Mouse (Mus musculus): Measurements from ENCODE around the gene Arhgef10l. TPM values are rescaled to one million over a fixed set of nuclear protein-coding genes. Genes with fewer than 3 reads are reported as not detected.
A peak's percentile ranks its signal among the peaks of the same experiment; 100 is the strongest.

Gene Arhgef10l
- polyA plus RNA-seq, 1 experiment from 2014 or later, result 15.8 TPM

DNA sequence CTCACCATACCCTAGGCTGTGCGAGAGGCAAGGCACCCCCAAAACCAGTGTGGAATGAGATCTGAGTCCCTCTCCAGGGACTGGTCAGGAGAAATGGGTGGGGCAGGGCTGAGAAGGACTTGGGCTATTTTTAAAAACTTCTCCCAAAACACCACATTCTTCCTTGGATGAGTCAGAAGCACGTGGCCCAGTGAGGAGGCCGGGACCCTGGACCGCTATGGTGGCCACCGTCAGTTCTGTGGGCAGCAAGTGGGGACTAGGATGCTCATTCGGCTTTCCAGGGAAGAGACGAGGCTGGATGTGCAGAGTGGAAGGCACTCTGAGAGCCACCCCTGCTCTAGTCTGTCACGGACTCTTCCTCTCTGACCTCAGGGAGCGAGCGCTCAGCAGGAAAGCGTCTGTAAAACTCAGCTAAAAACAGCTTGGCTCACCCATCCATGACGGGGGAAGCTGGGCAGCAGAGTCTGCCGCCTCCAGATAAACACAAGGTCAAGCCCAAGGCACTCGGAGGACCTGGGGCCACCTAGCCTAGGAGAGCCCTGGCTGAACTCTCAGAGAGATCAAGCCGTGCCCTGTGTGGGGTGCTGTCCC, 35.1 kb downstream of the Arhgef10l start:
- no peaks in the 10 kb centered on the region for H3K36me3 ChIP-seq (ENCODE audit: control insufficient read depth, insufficient read depth, low read length)
- WGBS, result 28% methylated on average over 15 of the region's 15 CpGs
- H3K9ac ChIP-seq (ENCODE audit: low read length), result peak overlapping the region; percentile 48
- no peaks in the 10 kb centered on the region for H3K9me3 ChIP-seq (ENCODE audit: control insufficient read depth, low read length)
- peaks cover 21% of the 10 kb centered on the region for H3K4me1 ChIP-seq (replicated peaks; ENCODE audit: control insufficient read depth, insufficient read depth, low read length)
- H3K4me2 ChIP-seq (ENCODE audit: low read depth, low read length), result no peak overlapping the region
- peak overlapping the region; percentile 74 for H3K27ac ChIP-seq (ENCODE audit: low read length)
- H3K4me3 ChIP-seq (ENCODE audit: low read length), result no peak overlapping the region
- peak; percentile 52 for ATAC-seq (ENCODE audit: low read depth)
- no peaks in the 10 kb centered on the region for H3K27me3 ChIP-seq (ENCODE audit: control insufficient read depth, insufficient read depth, low read depth, low read length)

- 50% methylated on average over 6 of the region's 6 CpGs for WGBS
- H3K9me3 ChIP-seq (ENCODE audit: control insufficient read depth, low read length), result no peaks in the 10 kb centered on the region
- H3K4me2 ChIP-seq (ENCODE audit: low read depth, low read length), result no peak overlapping the region
- no peak overlapping the region for H3K9ac ChIP-seq (ENCODE audit: low read length)
- H3K4me1 ChIP-seq (replicated peaks; ENCODE audit: control insufficient read depth, insufficient read depth, low read length), result peaks cover 27% of the 10 kb centered on the region
- peak overlapping the region; percentile 74 for H3K27ac ChIP-seq (ENCODE audit: low read length)
- no peaks in the 10 kb centered on the region for H3K36me3 ChIP-seq (ENCODE audit: control insufficient read depth, insufficient read depth, low read length)
- no peak for ATAC-seq (ENCODE audit: low read depth)
- no peak overlapping the region for H3K4me3 ChIP-seq (ENCODE audit: low read length)
- H3K27me3 ChIP-seq (ENCODE audit: control insufficient read depth, insufficient read depth, low read depth, low read length), result no peaks in the 10 kb centered on the region
These were observed 35.7 kb downstream of the Arhgef10l start for GRCm38 (mm10) chr4:140630136-140630535.

GRCm38 (mm10) chr4:140628971-140629370, 36.8 kb downstream of the Arhgef10l start:
- no peak for ATAC-seq (ENCODE audit: low read depth)
- H3K27ac ChIP-seq (ENCODE audit: low read length), result peak overlapping the region; percentile 29
- no peaks in the 10 kb centered on the region for H3K27me3 ChIP-seq (ENCODE audit: control insufficient read depth, insufficient read depth, low read depth, low read length)
- H3K9ac ChIP-seq (ENCODE audit: low read length), result 0 out of 2 replicates have a peak overlapping the region, but pooled peaks have one; percentile 4
- no peak overlapping the region for H3K4me2 ChIP-seq (ENCODE audit: low read depth, low read length)
- H3K36me3 ChIP-seq (ENCODE audit: control insufficient read depth, insufficient read depth, low read length), result no peaks in the 10 kb centered on the region
- peaks cover 38% of the 10 kb centered on the region for H3K4me1 ChIP-seq (replicated peaks; ENCODE audit: control insufficient read depth, insufficient read depth, low read length)
- no peaks in the 10 kb centered on the region for H3K9me3 ChIP-seq (ENCODE audit: control insufficient read depth, low read length)
- WGBS, result 47% methylated on average over 4 of the region's 4 CpGs
- no peak overlapping the region for H3K4me3 ChIP-seq (ENCODE audit: low read length)

DNA sequence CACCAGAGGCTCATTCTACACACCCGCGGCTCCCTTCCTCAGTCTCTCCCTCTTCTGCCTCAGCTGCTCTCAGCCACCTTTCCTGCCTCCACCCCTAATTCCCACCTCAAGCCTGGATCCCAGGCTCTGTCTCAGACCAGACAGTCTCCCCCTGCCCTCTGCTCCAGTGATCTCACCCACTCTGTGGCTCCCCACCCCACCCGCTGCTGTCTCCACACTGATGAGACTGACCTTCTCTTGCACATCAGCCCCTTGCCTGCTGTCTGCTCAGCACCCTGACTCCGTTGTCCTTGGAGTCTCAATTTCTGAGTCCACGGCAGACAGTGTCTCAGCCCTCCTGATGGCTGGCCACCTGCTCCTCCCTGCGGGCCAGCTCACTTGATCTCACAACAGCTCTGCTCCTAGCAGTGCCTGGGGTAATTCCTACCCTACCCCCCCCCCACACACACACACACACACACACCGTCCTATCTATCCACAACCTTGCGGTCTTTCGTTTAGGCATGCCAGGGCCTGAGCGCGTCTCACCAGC, 37.3 kb downstream of the Arhgef10l start:
- Histone ChIP-seq H3K4me2 (ENCODE audit: low read depth, low read length) (no peak overlapping the region), H3K9me3 (ENCODE audit: control insufficient read depth, low read length) (no peaks in the 10 kb centered on the region), H3K9ac (ENCODE audit: low read length) (no peak overlapping the region), H3K27me3 (ENCODE audit: control insufficient read depth, insufficient read depth, low read depth, low read length) (no peaks in the 10 kb centered on the region), H3K4me3 (ENCODE audit: low read length) (no peak overlapping the region), H3K27ac (ENCODE audit: low read length) (no peak overlapping the region), H3K36me3 (ENCODE audit: control insufficient read depth, insufficient read depth, low read length) (no peaks in the 10 kb centered on the region), H3K4me1 (replicated peaks; ENCODE audit: control insufficient read depth, insufficient read depth, low read length) (peaks cover 43% of the 10 kb centered on the region)
- WGBS, result 59% methylated on average over 11 of the region's 11 CpGs
- no peak for ATAC-seq (ENCODE audit: low read depth)

GRCm38 (mm10) chr4:140625651-140626525, 39.9 kb downstream of the Arhgef10l start:
- 59% methylated on average over 12 of the region's 12 CpGs for WGBS
- no peaks in the 10 kb centered on the region for H3K36me3 ChIP-seq (ENCODE audit: control insufficient read depth, insufficient read depth, low read length)
- no peak overlapping the region for H3K4me3 ChIP-seq (ENCODE audit: low read length)
- no peaks in the 10 kb centered on the region for H3K27me3 ChIP-seq (ENCODE audit: control insufficient read depth, insufficient read depth, low read depth, low read length)
- H3K4me2 ChIP-seq (ENCODE audit: low read depth, low read length), result no peak overlapping the region
- H3K9ac ChIP-seq (ENCODE audit: low read length), result peak overlapping the region; percentile 29; the same call in 1 of the 2 replicates
- H3K9me3 ChIP-seq (ENCODE audit: control insufficient read depth, low read length), result no peaks in the 10 kb centered on the region
- ATAC-seq (ENCODE audit: low read depth), result no peak
- H3K4me1 ChIP-seq (replicated peaks; ENCODE audit: control insufficient read depth, insufficient read depth, low read length), result peaks cover 48% of the 10 kb centered on the region
- peak overlapping the region; percentile 96 for H3K27ac ChIP-seq (ENCODE audit: low read length)

DNA sequence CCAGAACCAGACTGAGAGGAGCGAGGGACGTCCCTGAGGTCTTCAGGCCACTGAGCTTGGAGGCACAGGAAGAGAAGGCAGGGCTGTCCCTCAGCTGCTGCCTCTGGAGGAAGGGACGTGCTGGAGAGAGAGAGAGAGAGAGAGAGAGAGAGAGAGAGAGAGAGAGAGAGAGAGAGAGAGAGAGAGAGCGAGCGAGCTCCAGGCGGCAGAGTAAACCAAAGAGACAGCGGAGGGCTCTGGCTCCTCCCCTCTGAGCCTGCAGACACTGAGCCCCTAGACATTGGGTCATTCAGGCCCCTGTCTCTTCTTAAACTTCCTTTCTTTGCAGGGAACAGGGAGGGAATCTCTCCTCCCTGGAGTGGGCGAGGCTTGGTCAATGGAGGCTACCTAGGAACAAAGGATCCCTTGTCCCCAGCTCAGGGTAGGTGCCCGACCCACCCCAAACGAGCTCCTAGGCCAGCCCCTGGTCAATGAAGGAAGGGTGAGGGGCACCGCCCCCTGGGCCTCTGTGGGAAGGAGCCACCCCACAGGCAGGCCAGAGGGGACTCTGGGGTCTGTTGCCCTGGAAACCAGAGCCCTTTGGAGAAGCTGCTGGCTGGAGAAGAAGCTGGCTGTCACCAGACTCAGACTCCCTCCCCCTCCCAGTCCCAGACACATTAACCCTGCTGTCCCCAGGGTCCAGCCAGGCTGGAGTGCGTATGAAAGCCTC, 41.2 kb downstream of the Arhgef10l start:
- ATAC-seq (ENCODE audit: low read depth), result peak; percentile 88
- H3K27me3 ChIP-seq (ENCODE audit: control insufficient read depth, insufficient read depth, low read depth, low read length), result no peaks in the 10 kb centered on the region
- peak overlapping the region; percentile 96 for H3K27ac ChIP-seq (ENCODE audit: low read length)
- H3K4me2 ChIP-seq (ENCODE audit: low read depth, low read length), result peak overlapping the region; percentile 46
- H3K4me1 ChIP-seq (replicated peaks; ENCODE audit: control insufficient read depth, insufficient read depth, low read length), result peaks cover 40% of the 10 kb centered on the region
- peak overlapping the region; percentile 21 for H3K4me3 ChIP-seq (ENCODE audit: low read length)
- H3K9me3 ChIP-seq (ENCODE audit: control insufficient read depth, low read length), result no peaks in the 10 kb centered on the region
- peak overlapping the region; percentile 60 for H3K9ac ChIP-seq (ENCODE audit: low read length)
- 2% methylated on average over 10 of the region's 12 CpGs for WGBS
- H3K36me3 ChIP-seq (ENCODE audit: control insufficient read depth, insufficient read depth, low read length), result no peaks in the 10 kb centered on the region

DNA sequence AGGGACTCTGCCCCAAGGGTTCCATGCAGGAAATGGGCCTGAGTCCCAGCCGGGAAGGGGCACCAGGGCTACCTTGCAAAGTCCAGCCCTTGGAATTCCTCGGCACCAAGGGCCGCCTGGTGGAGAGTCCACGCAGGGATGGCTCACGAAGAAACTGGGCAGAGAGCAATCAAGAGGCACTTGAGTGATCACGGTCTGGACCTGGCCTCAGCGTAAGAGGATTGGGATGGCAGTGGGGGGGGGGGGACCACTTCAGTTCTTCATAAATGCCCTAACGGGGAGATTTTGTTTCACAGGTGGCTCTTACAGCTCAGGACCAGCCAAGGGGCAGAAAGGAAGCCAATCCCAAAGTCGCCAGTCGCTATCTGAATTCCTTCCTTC, 41.7 kb downstream of the Arhgef10l start:
- H3K36me3 ChIP-seq (ENCODE audit: control insufficient read depth, insufficient read depth, low read length), result no peaks in the 10 kb centered on the region
- no peaks in the 10 kb centered on the region for H3K27me3 ChIP-seq (ENCODE audit: control insufficient read depth, insufficient read depth, low read depth, low read length)
- peak overlapping the region; percentile 46 for H3K4me2 ChIP-seq (ENCODE audit: low read depth, low read length)
- H3K9me3 ChIP-seq (ENCODE audit: control insufficient read depth, low read length), result no peaks in the 10 kb centered on the region
- H3K4me3 ChIP-seq (ENCODE audit: low read length), result peak overlapping the region; percentile 20; the same call in 1 of the 2 replicates
- WGBS, result 8% methylated on average over 10 of the region's 10 CpGs
- H3K4me1 ChIP-seq (replicated peaks; ENCODE audit: control insufficient read depth, insufficient read depth, low read length), result peaks cover 37% of the 10 kb centered on the region
- H3K27ac ChIP-seq (ENCODE audit: low read length), result peak overlapping the region; percentile 96
- ATAC-seq (ENCODE audit: low read depth), result no peak; the same call in 1 of the 2 replicates
- peak overlapping the region; percentile 60 for H3K9ac ChIP-seq (ENCODE audit: low read length)

GRCm38 (mm10) chr4:140622819-140623218, 43.0 kb downstream of the Arhgef10l start:
- peak; percentile 32 for ATAC-seq (ENCODE audit: low read depth)
- Histone ChIP-seq H3K4me2 (ENCODE audit: low read depth, low read length) (no peak overlapping the region), H3K9ac (ENCODE audit: low read length) (peak overlapping the region; percentile 2; the same call in 1 of the 2 replicates), H3K4me1 (replicated peaks; ENCODE audit: control insufficient read depth, insufficient read depth, low read length) (peaks cover 36% of the 10 kb centered on the region), H3K27ac (ENCODE audit: low read length) (peak overlapping the region; percentile 96), H3K27me3 (ENCODE audit: control insufficient read depth, insufficient read depth, low read depth, low read length) (no peaks in the 10 kb centered on the region), H3K9me3 (ENCODE audit: control insufficient read depth, low read length) (no peaks in the 10 kb centered on the region), H3K36me3 (ENCODE audit: control insufficient read depth, insufficient read depth, low read length) (no peaks in the 10 kb centered on the region), H3K4me3 (ENCODE audit: low read length) (no peak overlapping the region)
- 30% methylated on average over 4 of the region's 4 CpGs for WGBS

GRCm38 (mm10) chr4:140620496-140620895, 45.3 kb downstream of the Arhgef10l start:
- 62% methylated on average over 5 of the region's 5 CpGs for WGBS
- H3K9me3 ChIP-seq (ENCODE audit: control insufficient read depth, low read length), result no peaks in the 10 kb centered on the region
- no peak overlapping the region for H3K4me2 ChIP-seq (ENCODE audit: low read depth, low read length)
- H3K4me3 ChIP-seq (ENCODE audit: low read length), result no peak overlapping the region
- peaks cover 55% of the 10 kb centered on the region for H3K4me1 ChIP-seq (replicated peaks; ENCODE audit: control insufficient read depth, insufficient read depth, low read length)
- no peak for ATAC-seq (ENCODE audit: low read depth)
- H3K9ac ChIP-seq (ENCODE audit: low read length), result no peak overlapping the region
- no peak overlapping the region for H3K27ac ChIP-seq (ENCODE audit: low read length)
- no peaks in the 10 kb centered on the region for H3K27me3 ChIP-seq (ENCODE audit: control insufficient read depth, insufficient read depth, low read depth, low read length)
- no peaks in the 10 kb centered on the region for H3K36me3 ChIP-seq (ENCODE audit: control insufficient read depth, insufficient read depth, low read length)

All from lung, embryonic 16.5 days (tissue).